Mouse (Mus musculus) telencephalon, adult 2 months (tissue): ENCODE results near the gene Bach2.

Source experiments
- DNase-seq: peaks from one replicate; pipeline ENCODE4 v3.0.0-alpha.2; 2011; ENCODE audit warnings: low read depth, low spot score

Bach2 gene

DNA sequence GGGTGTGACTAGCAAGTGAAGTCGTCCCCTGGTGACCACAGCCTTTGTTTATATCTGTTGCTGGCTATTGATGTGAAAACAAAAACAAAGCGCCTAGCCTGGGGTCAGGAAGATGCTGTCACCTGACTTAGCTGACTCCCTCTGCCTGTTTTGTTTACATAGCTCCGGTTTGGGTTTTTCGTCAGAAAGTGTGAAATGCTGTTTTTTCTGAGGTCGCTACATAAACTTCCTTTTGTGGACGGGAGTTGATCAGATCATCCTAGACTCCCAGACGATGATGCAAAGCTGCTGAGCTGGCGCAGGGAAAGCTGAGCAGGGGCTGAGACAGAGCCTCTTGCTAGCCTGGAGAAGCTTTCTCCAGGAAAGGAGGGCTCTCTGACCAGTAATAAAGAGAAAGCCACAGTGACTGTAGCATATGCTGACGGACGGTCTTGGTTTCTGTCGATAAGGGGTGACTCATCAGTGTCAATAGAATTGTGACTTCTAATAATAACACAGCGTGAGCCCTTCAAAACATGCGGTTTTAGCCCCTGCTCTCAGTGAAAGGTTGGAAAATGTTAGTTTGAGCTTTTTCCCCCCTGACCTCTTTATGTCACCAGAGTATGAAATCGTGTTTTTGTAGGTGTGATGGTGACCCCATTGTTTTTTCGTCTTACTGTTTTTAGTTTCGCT is 11.9 kb downstream of the Bach2 start:
- no peak for DNase-seq

DNA sequence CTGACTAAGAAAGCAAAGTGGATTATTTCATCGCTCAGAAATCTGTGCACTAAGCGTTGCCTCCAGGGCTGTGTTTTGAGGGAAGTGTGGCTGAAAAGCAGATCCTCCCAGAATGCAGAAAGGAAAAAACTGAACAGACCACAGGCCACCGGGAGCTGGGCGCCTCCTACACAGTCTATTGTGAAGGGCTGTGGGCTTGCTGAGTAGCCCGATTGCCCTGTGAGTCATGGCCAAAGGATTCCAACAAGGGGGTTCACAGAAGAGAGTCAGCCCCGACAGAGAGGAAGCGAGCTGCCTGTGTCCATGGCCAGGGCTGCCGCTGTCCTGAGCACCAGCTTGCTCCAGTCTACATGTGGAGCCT is 12.4 kb downstream of the Bach2 start:
- no peak for DNase-seq

DNA sequence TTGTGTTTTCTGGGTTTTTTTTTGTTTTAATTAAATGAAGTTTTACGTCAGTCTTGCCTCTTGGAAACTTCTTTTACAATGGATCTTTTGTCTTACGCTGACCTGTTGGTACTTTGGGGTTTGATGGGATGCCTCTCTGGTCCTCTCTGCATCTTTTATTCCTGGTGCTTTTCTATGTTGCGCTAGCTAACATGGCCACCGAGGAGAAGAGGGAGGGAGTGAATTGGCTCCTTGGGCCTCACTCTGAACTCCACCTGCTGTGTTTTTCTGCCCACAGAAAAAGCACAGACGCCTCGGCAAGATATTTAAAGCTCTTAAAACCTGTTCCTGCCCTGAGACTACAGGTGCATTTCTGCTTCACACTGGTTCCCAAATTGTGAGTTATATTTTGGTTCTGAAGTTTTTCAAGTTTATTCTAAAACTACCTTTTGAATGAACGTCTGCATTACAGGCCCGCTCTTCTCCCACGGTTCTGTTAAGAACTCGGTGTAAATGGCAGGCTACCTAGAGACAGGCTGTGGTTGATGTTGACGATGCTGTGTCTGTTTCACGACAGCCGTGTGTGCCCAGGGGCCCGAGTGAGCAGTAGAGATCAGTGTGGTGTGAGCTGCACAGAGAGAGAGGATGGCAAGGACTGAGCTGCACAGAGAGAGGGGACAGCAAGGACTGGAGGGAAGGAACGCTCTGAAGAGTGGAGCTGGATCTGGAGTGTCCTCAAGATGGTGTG is 13.5 kb downstream of the Bach2 start:
- DNase-seq = no peak

DNA sequence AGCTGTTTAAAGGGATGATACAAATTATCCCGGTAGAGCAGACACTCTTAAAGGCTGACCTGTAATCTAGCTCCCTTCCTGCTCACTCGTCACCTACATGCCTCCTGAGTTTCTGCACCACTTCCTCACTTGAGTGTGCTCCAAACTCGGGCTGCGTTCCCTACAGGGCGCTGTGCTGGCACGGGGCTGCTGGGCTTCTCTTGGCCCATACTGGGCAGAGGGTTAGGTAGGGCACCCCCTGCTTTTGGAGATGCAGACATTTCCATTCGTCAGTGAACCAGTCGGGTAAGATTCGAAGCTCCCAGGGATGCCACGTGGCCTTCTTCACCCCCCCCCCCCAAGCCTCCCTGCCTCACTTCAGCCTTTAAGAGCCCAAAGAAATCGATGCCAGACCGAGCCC is 19.1 kb downstream of the Bach2 start:
- no peak for DNase-seq

DNA sequence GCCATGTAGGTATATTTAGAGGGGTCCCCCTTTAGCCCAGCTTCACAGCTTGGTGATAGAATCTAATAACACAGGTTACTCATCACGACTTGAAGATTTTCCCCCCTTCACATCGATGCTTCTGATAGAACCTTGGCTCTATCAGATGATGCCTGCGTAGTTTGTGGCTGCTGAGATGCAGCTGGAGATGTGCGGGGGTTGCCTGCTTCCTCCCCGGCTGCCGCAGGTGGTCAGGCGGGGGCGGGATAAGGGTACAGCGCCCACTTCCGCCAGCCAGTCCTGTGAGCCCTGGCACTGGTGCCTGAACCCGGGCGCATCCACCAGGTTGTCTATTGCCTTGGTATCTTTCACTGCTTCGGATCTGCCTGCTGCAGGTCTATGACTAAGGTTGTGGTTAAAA is 19.5 kb downstream of the Bach2 start:
- DNase-seq = no peak

DNA sequence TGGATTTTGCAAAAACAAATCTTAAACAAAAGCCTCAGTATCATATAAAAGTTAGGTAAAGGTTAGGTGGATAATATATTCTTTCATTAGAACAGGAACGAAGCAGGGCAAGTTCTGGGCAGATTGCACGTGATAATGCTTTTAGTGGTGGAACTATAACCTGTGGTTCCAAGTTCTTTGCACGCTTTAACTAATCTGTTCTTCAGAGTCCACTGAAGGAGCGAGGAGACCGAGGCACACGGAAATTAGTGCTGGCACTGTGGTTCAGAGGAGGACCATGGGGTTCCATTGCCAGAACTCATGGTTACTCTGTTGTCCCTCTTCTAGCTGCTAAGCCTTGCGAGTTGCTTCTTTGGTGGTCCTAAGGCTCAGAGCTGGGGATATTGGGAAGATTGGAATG is 20.0 kb downstream of the Bach2 start:
- DNase-seq = no peak

DNA sequence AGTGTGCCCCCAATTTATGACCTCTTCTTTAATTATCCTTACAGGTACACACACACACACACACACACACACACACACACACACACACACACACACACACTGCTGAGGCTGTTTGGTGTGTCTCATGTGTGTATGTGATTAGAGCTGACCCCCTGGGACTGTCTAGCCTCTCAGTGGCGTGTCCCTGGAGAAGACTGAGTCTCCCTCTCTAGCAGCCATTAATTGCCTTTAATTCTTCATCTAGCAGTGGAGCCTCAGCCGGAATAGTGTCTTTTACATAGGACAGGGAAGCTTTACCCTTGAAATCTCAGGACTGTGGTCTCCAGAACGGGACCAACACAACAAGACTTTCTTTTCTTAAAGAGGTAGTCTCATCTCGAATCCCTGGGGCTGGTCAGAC is 22.3 kb downstream of the Bach2 start:
- DNase-seq = no peak

DNA sequence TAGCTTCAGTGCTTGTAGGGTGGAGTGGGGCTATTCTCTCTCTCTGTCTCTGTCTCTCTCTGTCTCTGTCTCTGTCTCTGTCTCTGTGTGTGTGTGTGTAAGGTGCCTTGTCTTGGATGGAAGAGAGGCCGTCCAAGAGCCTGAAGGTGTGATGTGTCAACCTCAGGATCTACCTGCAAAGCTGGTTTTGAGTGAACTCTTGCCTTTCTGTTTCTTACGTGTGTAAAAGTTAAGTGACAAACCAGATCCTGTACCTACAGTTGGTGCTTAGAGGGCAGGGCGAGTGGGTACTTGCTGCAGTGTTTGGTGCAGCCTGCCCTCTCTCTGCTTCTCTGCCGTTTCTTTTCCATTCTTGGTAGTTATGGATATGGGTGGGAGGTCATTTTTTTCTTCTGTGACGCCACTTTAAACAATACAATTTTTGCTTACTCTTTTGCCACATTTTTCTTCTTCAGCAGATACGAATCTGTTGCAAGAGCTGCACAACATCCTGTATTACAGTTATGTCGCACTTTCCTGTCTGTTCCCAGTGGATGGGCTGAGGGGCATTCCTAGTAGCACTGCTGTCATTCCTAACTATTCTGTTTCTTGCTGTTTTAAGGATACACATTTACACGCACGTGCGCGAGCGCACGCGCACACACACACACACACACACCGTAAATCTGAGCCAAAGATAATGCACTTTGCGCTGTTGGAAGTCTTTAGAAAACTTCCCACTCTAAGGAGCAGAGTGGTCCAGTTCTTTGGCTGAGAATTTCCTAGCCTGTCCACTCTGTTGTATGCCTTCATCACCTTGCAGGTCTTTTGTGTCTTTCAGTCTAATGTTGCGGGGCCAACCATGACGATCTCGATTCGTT is 24.5 kb downstream of the Bach2 start:
- no peak for DNase-seq

DNA sequence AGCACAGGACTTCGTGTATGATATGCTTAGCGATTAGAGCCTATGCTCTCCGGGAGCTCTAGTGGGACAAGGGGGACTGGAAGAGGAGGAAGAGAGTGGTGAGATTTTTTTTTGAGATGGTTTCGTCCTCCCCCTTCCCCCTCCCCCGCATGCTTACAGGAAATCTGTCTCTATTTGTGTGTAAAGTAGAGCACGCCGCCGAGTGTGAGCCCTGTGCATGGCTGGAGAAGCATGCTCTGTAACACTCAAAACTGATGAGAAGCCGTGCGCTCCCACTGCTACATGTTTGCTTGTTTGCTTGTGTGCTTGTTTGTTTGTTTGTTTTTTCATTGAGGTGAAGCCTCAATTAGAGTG is 25.1 kb downstream of the Bach2 start:
- no peak for DNase-seq

DNA sequence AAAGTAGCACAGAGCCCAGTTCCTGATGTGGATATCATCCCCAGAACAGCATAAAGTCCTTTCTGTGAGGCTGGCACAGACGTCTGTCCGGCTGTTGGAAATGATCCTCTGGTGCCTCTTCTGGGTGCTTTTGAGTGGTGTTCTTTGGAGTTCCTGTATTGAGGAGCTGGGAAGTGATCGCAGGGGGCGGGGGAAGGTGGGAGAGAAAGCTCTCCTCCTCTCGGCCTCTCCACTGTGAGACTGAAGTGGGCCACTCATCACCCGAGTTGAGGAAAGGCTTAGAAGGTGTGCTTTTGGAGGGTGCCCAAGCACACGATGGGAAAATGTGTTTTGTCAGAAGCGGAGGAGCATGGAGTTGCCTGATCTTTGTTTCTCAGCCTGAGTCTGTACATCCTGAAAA is 26.3 kb downstream of the Bach2 start:
- no peak for DNase-seq

DNA sequence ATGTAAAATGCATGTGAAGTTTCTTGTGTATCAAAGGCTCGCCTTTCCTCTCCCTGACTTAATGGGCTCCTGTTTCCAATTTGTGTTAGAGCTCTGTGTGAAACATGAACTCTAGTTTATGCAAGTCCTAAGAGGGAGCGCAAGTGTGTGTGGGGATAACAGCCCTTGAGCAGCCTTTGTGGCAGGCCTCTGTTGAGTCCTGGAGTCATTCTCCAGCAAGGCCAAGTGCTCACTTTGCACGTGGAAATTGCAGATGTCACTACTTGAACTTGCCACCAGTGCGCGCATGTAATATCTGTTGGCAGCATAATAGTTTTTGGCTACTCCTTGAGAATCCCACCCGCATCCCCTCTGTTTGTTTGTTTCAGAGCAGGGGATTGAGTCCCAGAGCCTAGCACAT is 28.1 kb downstream of the Bach2 start:
- DNase-seq = no peak

DNA sequence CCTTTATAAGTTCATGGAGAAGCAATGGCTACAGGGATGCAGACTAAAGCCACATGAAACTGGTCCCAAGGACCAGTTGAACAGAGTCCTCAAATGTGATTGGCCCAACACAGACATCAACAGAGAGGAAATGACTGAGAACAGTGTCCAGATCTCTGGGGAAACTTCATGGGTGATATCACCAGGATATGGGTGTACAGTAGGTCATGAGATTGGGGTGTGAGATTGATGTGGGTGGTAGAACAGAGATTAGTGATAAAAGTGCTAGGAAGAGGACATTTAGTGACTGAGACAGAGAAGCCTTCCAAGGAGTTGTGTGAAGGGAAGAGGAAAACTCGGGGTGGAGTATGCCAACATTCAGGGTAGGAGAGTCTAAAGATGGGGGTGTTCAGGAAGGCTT is 29.4 kb downstream of the Bach2 start:
- DNase-seq = no peak

DNA sequence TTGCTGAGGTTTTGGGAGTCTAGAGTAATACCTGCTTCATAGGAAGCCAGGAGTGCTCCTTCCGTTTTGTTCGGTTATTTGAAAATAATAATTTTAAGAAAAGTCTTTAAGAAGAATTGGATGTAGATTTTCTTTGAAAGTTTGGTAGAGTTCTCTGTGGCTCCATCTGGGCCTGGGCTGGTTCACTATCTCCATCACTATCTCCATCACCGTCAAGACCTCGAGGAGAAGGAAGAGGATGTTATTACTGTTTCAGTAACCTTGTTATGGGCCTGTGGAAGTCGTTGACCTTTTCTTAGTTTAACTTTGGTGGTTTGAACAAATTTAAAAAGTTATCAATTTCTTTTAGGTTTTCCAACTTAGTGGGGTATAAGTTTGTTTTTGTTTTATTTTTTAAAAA is 33.8 kb downstream of the Bach2 start:
- no peak for DNase-seq

DNA sequence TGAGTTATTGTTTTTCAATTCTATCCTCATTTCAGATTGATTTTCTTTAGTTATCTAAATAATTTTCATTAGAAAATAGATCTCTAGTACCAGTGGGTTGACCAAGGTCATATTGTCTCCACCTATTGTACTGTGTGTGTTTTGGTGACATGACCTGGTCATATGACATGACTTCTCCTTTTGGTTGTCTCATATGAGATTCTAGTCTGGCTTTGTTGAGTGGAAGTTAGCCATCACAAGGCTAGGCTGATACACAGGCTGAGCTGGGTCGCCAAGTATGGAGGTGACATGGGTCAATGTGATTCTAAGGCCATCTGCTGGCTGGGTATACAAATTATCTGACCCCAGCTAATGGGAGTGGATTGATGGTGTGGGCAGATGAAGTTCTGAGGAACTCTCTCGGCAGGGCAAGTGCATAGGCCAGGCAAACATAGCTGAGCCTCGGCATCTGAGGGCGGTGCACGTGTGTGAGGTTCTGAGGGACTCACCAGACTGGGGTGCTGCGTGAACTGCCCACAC is 36.2 kb downstream of the Bach2 start:
- no peak for DNase-seq

DNA sequence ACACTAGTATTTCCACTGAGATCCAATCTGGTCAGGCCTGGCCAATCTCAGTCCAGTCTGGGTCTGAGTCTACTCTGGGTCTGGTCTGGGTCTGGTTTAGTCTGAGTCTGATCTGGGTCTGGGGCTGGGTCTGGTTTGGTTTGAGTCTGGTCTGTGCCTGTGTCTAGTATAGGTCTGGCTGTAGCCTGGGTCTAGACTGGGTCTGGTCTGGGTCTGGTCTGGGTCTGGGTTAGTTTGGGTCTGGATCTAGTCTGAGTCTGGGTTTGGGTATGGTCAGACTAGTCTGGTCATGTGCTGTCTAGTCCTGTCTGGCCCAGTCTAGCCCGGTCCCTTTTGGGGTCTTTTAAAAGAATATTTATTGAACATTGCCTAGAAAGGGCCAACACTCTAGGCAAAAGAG is 41.2 kb downstream of the Bach2 start:
- DNase-seq = no peak

DNA sequence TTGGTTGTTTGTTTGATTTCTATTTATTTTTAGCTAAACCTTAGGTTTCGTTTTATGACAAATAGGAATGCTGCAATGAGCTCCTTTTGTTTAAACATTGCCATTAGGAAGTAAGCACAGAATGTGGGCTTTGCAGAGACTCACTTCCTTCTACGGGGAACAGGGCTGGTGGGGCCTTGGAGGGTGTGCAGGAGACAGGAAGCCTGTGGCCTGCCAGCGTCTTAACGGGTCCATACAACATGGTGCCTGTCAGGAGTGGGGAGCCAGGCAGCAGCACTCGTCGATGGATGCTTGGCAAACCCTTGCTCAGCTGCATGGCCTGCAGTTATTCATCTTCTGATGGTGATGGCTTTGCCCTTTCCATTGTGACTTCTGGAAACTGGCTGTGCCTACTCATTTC is 41.8 kb downstream of the Bach2 start:
- DNase-seq = no peak

DNA sequence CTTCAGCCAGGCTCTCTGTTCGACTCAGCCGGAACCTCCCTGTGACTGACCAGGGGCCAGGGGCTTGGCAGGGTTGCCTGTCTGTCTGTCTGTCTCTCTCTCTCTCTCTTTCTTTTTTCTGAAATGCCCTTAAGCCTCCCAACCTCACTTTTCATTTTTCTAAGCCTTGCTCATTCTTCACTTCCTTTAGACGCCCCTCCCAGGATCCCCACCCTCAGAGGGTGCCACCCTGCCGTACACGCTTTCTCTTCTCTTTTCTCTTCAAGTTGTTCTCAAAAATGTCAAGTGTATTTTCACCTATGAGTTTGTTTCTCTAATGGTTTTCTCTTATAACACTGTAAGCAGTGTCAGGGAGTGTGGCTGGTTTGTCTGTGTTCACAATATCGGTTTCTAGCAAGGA is 42.7 kb downstream of the Bach2 start:
- no peak for DNase-seq

DNA sequence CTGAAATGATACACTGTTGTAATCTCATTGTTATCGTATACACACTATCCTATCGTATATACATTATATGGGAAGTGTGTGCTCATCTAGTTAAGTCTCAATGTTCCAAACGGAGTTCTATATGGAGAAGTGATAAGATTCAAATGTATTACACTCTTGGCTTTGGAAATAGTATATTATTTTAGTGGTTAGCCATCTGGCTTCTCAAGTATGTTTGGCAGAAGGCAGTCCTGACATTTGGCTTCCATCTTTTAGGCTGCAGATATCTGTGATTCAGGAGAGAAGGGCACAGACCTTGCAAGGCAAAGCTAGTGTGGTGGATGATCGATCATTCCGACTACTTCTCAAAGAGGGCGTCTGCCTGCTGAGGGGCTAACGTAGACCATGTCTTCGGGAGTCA is 47.8 kb downstream of the Bach2 start:
- no peak for DNase-seq

DNA sequence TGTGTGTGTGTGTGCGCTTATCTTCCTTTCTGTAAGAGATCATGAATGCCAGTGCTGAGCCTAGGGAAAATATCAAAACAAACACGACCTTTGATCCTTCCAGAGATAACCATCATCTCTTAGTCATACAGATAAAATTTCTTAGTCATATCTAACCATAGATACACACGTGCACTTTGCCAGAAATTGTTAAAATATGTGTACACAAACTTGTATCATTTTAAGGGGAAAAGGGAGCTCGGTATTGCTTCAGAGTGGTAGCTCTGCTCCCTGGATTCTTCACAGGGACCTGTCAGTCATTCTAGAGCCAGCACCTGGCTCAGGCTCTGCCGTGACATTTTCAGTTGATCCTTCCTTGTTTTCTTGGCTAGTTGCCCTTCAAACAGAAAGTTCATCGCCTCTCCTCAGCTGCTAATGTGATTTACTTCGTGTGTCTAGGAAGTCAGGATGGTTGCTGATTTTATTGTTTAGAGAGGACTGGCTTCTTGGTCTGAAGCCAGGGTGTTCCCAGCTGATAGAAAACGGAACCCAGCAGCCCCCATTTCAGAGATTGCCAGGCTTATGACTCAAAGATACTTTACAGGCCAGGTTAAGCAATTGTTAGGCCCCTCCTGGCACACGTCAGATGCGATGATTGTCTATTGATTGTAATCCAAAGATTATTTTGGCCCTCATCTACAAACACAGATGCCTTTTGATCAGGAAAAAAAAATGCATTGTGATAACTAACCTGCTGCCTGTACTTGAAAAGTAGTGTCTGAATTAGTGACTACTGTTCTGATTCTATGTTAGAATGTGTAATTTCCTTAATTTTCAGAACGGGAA is 49.6 kb downstream of the Bach2 start:
- DNase-seq = no peak

DNA sequence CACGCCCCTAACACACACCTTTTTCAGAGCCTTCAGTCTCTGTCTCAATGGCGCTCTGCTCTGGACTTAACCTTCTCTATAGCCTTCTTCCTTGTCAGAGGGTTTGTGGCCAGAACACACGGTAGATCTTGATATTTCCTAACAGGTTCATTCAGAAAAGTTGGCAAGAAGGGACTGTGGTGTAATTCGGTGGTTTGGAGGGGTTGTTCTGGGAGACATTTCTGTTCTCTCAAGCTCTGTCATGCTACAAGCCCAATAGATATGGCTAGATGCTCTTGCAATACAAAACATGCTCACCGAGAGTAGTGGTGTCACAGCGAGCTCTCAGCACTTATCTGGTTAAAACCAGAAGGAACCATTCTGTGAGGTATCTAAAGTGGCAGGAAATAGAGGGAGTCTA is 51.2 kb downstream of the Bach2 start:
- no peak for DNase-seq

DNA sequence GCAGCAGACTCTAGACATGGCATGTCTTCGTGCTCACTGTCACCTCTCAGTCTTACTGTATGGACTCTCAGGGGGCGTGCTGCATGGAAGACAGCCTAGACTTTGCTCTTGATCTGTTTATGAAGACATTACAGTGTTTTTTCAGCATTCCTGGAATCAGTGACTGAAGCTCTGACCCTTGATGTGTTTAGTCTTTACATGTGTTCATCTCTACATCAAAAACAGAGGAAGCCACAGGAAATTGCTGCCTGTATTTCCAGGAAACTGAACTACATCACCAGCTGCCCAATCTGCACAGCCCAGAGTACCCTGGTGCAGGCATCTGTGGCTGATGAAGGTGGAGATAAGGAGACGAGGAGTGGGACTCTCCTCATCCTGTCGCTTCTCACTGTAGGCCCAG is 52.8 kb downstream of the Bach2 start:
- no peak for DNase-seq
